Mouse (Mus musculus): ENCODE data around the gene Cct5. TPM values are rescaled to one million over a fixed set of nuclear protein-coding genes. Genes with fewer than 3 reads are reported as not detected.

Gene Cct5
- polyA plus RNA-seq, 1 experiment: 293 TPM

GRCm38 (mm10) chr15:31629556-31629955, 28.0 kb upstream of the Cct5 start:
- Histone ChIP-seq H3K4me1 (ENCODE audit: control insufficient read depth, insufficient read depth, low read length) (no peaks in the 10 kb centered on the region), H3K4me3 (ENCODE audit: insufficient read depth, low read depth, low read length) (no peak overlapping the region), H3K27ac (ENCODE audit: insufficient read depth, low read depth, low read length) (no peak overlapping the region)
- no peak for TF ChIP-seq CTCF (IDR thresholded peaks at IDR 0.05; ENCODE audit: insufficient read depth, low read depth, low read length)
- TF ChIP-seq POLR2A (IDR thresholded peaks at IDR 0.05; ENCODE audit: insufficient read depth, low read depth, low read length): no peak
- 92% methylated on average over 3 of the region's 3 CpGs for WGBS

- TF ChIP-seq CTCF (IDR thresholded peaks at IDR 0.05; ENCODE audit: insufficient read depth, low read depth, low read length) (no peak), POLR2A (IDR thresholded peaks at IDR 0.05; ENCODE audit: insufficient read depth, low read depth, low read length) (no peak)
- 68% methylated on average over 10 of the region's 10 CpGs for WGBS
- no peaks in the 10 kb centered on the region for H3K4me1 ChIP-seq (ENCODE audit: control insufficient read depth, insufficient read depth, low read length)
- no peak overlapping the region for H3K4me3 ChIP-seq (ENCODE audit: insufficient read depth, low read depth, low read length)
- no peak overlapping the region for H3K27ac ChIP-seq (ENCODE audit: insufficient read depth, low read depth, low read length)
These were observed 26.6 kb upstream of the Cct5 start for GRCm38 (mm10) chr15:31628180-31628579.

- H3K4me1 ChIP-seq (ENCODE audit: control insufficient read depth, insufficient read depth, low read length): no peaks in the 10 kb centered on the region
- 51% methylated on average over 12 of the region's 12 CpGs for WGBS
- no peak overlapping the region for H3K27ac ChIP-seq (ENCODE audit: insufficient read depth, low read depth, low read length)
- TF ChIP-seq POLR2A (IDR thresholded peaks at IDR 0.05; ENCODE audit: insufficient read depth, low read depth, low read length) (no peak), CTCF (IDR thresholded peaks at IDR 0.05; ENCODE audit: insufficient read depth, low read depth, low read length) (no peak)
- H3K4me3 ChIP-seq (ENCODE audit: insufficient read depth, low read depth, low read length): no peak overlapping the region
These were observed 25.9 kb upstream of the Cct5 start for GRCm38 (mm10) chr15:31627277-31628154.

GRCm38 (mm10) chr15:31619521-31619920, 17.9 kb upstream of the Cct5 start:
- Histone ChIP-seq H3K4me3 (ENCODE audit: insufficient read depth, low read depth, low read length) (no peak overlapping the region), H3K4me1 (ENCODE audit: control insufficient read depth, insufficient read depth, low read length) (no peaks in the 10 kb centered on the region), H3K27ac (ENCODE audit: insufficient read depth, low read depth, low read length) (no peak overlapping the region)
- 93% methylated on average over 8 of the region's 8 CpGs for WGBS
- TF ChIP-seq CTCF (IDR thresholded peaks at IDR 0.05; ENCODE audit: insufficient read depth, low read depth, low read length): no peak
- TF ChIP-seq POLR2A (IDR thresholded peaks at IDR 0.05; ENCODE audit: insufficient read depth, low read depth, low read length): no peak

- Histone ChIP-seq H3K27ac (ENCODE audit: insufficient read depth, low read depth, low read length) (no peak overlapping the region), H3K4me1 (ENCODE audit: control insufficient read depth, insufficient read depth, low read length) (no peaks in the 10 kb centered on the region), H3K4me3 (ENCODE audit: insufficient read depth, low read depth, low read length) (no peak overlapping the region)
- 97% methylated on average over 9 of the region's 9 CpGs for WGBS
- TF ChIP-seq CTCF (IDR thresholded peaks at IDR 0.05; ENCODE audit: insufficient read depth, low read depth, low read length): no peak
- TF ChIP-seq POLR2A (IDR thresholded peaks at IDR 0.05; ENCODE audit: insufficient read depth, low read depth, low read length): no peak
These were observed 15.7 kb upstream of the Cct5 start for GRCm38 (mm10) chr15:31617261-31617660.

GRCm38 (mm10) chr15:31614666-31615065, 13.1 kb upstream of the Cct5 start:
- no peak overlapping the region for H3K4me3 ChIP-seq (ENCODE audit: insufficient read depth, low read depth, low read length)
- TF ChIP-seq POLR2A (IDR thresholded peaks at IDR 0.05; ENCODE audit: insufficient read depth, low read depth, low read length) (no peak), CTCF (IDR thresholded peaks at IDR 0.05; ENCODE audit: insufficient read depth, low read depth, low read length) (no peak)
- WGBS: 81% methylated on average over 2 of the region's 2 CpGs
- no peak overlapping the region for H3K27ac ChIP-seq (ENCODE audit: insufficient read depth, low read depth, low read length)
- no peaks in the 10 kb centered on the region for H3K4me1 ChIP-seq (ENCODE audit: control insufficient read depth, insufficient read depth, low read length)

- 90% methylated on average over 6 of the region's 6 CpGs for WGBS
- Histone ChIP-seq H3K4me3 (ENCODE audit: insufficient read depth, low read depth, low read length) (no peak overlapping the region), H3K27ac (ENCODE audit: insufficient read depth, low read depth, low read length) (no peak overlapping the region), H3K4me1 (ENCODE audit: control insufficient read depth, insufficient read depth, low read length) (no peaks in the 10 kb centered on the region)
- TF ChIP-seq CTCF (IDR thresholded peaks at IDR 0.05; ENCODE audit: insufficient read depth, low read depth, low read length) (no peak), POLR2A (IDR thresholded peaks at IDR 0.05; ENCODE audit: insufficient read depth, low read depth, low read length) (no peak)
These were observed 12.3 kb upstream of the Cct5 start for GRCm38 (mm10) chr15:31613826-31614453.

GRCm38 (mm10) chr15:31611976-31612375, 10.4 kb upstream of the Cct5 start:
- WGBS: 92% methylated on average over 4 of the region's 4 CpGs
- TF ChIP-seq CTCF (IDR thresholded peaks at IDR 0.05; ENCODE audit: insufficient read depth, low read depth, low read length) (no peak), POLR2A (IDR thresholded peaks at IDR 0.05; ENCODE audit: insufficient read depth, low read depth, low read length) (no peak)
- Histone ChIP-seq H3K4me3 (ENCODE audit: insufficient read depth, low read depth, low read length) (no peak overlapping the region), H3K27ac (ENCODE audit: insufficient read depth, low read depth, low read length) (no peak overlapping the region), H3K4me1 (ENCODE audit: control insufficient read depth, insufficient read depth, low read length) (0 out of 2 replicates have a peak, but pooled peaks cover under 1% of the 10 kb centered on the region)

GRCm38 (mm10) chr15:31611027-31611426, 9.4 kb upstream of the Cct5 start:
- 77% methylated on average over 3 of the region's 3 CpGs for WGBS
- Histone ChIP-seq H3K27ac (ENCODE audit: insufficient read depth, low read depth, low read length) (no peak overlapping the region), H3K4me3 (ENCODE audit: insufficient read depth, low read depth, low read length) (no peak overlapping the region), H3K4me1 (ENCODE audit: control insufficient read depth, insufficient read depth, low read length) (0 out of 2 replicates have a peak, but pooled peaks cover 3% of the 10 kb centered on the region)
- TF ChIP-seq POLR2A (IDR thresholded peaks at IDR 0.05; ENCODE audit: insufficient read depth, low read depth, low read length) (no peak), CTCF (IDR thresholded peaks at IDR 0.05; ENCODE audit: insufficient read depth, low read depth, low read length) (peak; percentile 17; the same call in 1 of the 2 replicates)

Data from olfactory bulb, adult 2 months (tissue).